ENCODE assay signal across 21 mouse cellular contexts in genomic region chr5:86113997-86114396, GRCm38 (mm10). TPM values are rescaled to one million over a fixed set of nuclear protein-coding genes. Genes with fewer than 3 reads are reported as not detected.
DNase-seq lines count a peak whose midpoint lies in the region; ATAC-seq and TF ChIP-seq lines count a peak whose summit lies in the region.
"Had no signal": no experiment of that assay in that cellular context is flagged by ENCODE, and none has a peak within 500 bp of the region (broad histone marks: within the 10 kb centered on the region; RNA-seq: fewer than 3 reads in every experiment).

No protein-coding gene starts in this region.

- CTCF ChIA-PET in Patski (lab: Charles Lee): interaction anchor here (1.2 to 2.7 kb wide), 3 partner anchors 9 to 48 kb away, joined by 3 to 10 read pairs (median 9); no protein-coding TSS in a partner anchor

- peaks cover 5% of the 10 kb centered on the region for H3K36me3 ChIP-seq in heart, embryonic 16.5 days (ENCODE audit: control insufficient read depth, insufficient read depth)
- peaks cover 23% of the 10 kb centered on the region for H3K36me3 ChIP-seq in heart, embryonic 10.5 days

- peak overlapping the region; percentile 82 for H3K27ac ChIP-seq in heart, embryonic 16.5 days (ENCODE audit: low read length)
- H3K27ac ChIP-seq in heart, embryonic 10.5 days: no peak overlapping the region; the same call in 1 of the 2 replicates
- H3K27ac ChIP-seq: forebrain, embryonic 10.5 days; hindbrain, embryonic 13.5 days; hindbrain, postnatal 0 days; kidney, postnatal 0 days had no signal

- H3K27me3 ChIP-seq in heart, embryonic 16.5 days (ENCODE audit: control insufficient read depth, insufficient read depth, low read length): no peaks in the 10 kb centered on the region
- H3K27me3 ChIP-seq in heart, embryonic 10.5 days (ENCODE audit: insufficient read depth, poor library complexity, severe bottlenecking): no peaks in the 10 kb centered on the region
- H3K27me3 ChIP-seq in Patski: no peaks in the 10 kb centered on the region
- H3K27me3 ChIP-seq: hindbrain, embryonic 13.5 days had no signal

- in situ Hi-C loops in Patski (cut with MboI; ENCODE audit: low pct_unique_long_range_greater_than_20kb): no loop called here

- no peak for TF ChIP-seq CTCF in Patski (IDR thresholded peaks at IDR 0.05)

- DNase-seq in adrenal gland, postnatal 36 days: peak; percentile 8 to 16
- no peak for DNase-seq in adrenal gland, adult 18-20 months (ENCODE audit: low spot score in 2 of 2)
- no peak for DNase-seq in heart, embryonic 10.5 days (ENCODE audit: low spot score)
- DNase-seq in Patski (ENCODE audit: low read depth, low spot score): no peak
- DNase-seq: cerebellum, adult 11-12 months; cerebellum, adult 9-10 months; cerebellum, postnatal 36 days; gastrocnemius, postnatal 36 days; heart, adult 11 months; kidney, adult 11 months; kidney, adult 9 months had no signal

- POLR2A ChIA-PET in Patski (lab: Charles Lee): interaction anchor here (1.5 kb wide), 1 partner anchor 8 kb away, joined by 4 read pairs; no protein-coding TSS in a partner anchor

- WGBS in heart, embryonic 16.5 days: 20% methylated on average over 1 of the region's 1 CpGs
- WGBS in heart, embryonic 10.5 days: 54% methylated on average over 1 of the region's 1 CpGs

- H3K9ac ChIP-seq in heart, embryonic 16.5 days (ENCODE audit: low read length): no peak overlapping the region
- H3K9ac ChIP-seq: hindbrain, embryonic 13.5 days had no signal

- no peaks in the 10 kb centered on the region for H3K9me3 ChIP-seq in heart, embryonic 16.5 days (replicated peaks; ENCODE audit: control insufficient read depth, low read length)
- no peaks in the 10 kb centered on the region for H3K9me3 ChIP-seq in heart, embryonic 10.5 days
- H3K9me3 ChIP-seq: forebrain, embryonic 10.5 days; hindbrain, embryonic 13.5 days had no signal

- no peak overlapping the region for H3K4me3 ChIP-seq in heart, embryonic 16.5 days (ENCODE audit: low read length)
- no peak overlapping the region for H3K4me3 ChIP-seq in heart, embryonic 10.5 days
- H3K4me3 ChIP-seq: erythroblast, embryonic 14.5 days; forebrain, embryonic 10.5 days; hindbrain, embryonic 13.5 days had no signal

- no peak overlapping the region for H3K4me2 ChIP-seq in heart, embryonic 16.5 days (ENCODE audit: low read depth, low read length)
- H3K4me2 ChIP-seq: hindbrain, embryonic 13.5 days had no signal

- ATAC-seq in heart, embryonic 16.5 days (replicated peaks; ENCODE audit: extremely low read depth, insufficient read depth, low FRiP score): peak; percentile 49; the same call in 1 of the 2 replicates
- ATAC-seq in Patski: peak; percentile 31
- peak; percentile 53 for ATAC-seq in megakaryocyte progenitor cell, adult 5-6 weeks (replicated peaks; ENCODE audit: poor library complexity)
- no peak for ATAC-seq in CD4-positive, CD25-positive, alpha-beta regulatory T cell, adult 4 months
- ATAC-seq: forebrain, embryonic 14.5 days; hindbrain, postnatal 0 days had no signal

- peaks cover 4% of the 10 kb centered on the region; the same call in 1 of the 2 replicates for H3K4me1 ChIP-seq in heart, embryonic 16.5 days (ENCODE audit: control insufficient read depth, insufficient read depth, low read length)
- H3K4me1 ChIP-seq in heart, embryonic 10.5 days: 0 out of 2 replicates have a peak, but pooled peaks cover 3% of the 10 kb centered on the region
- H3K4me1 ChIP-seq: forebrain, embryonic 10.5 days; hindbrain, embryonic 13.5 days had no signal

RNA-seq across cellular contexts. Expression of gene Stap1, which starts 42.5 kb away (rescaled TPM):
- under 1 TPM; 0.59 to 0.60 TPM for total RNA-seq in adrenal gland, postnatal 36 days (2021)
- 1 to 10 TPM in 1 of 2 experiments, under 1 TPM in 1; 0.70 to 1.1 TPM for total RNA-seq in adrenal gland, adult 18-20 months (2021)
- 2.4 and 7.5 TPM in 2 replicates for polyA plus RNA-seq in heart, embryonic 16.5 days (2015; fragmentation: Nextera tagmentation; extraction: Ambion mirVana)
- polyA plus RNA-seq in heart, embryonic 10.5 days (2016; fragmentation: Nextera tagmentation; extraction: Ambion mirVana): 0.23 TPM in 2 replicates
- polyA plus RNA-seq in Patski (2021): not detected
- total RNA-seq in megakaryocyte progenitor cell, adult 5-6 weeks (2015): 67.8 and 69.1 TPM in 2 replicates
- total RNA-seq in megakaryocyte progenitor cell, adult 5-6 weeks (2017): 27.0 and 58.6 TPM in 2 replicates
- 100 to 1,000 TPM in 1 of 2 experiments, 10 to 100 TPM in 1; 75.6 to 103 TPM for polyA plus RNA-seq in CD4-positive, CD25-positive, alpha-beta regulatory T cell, adult 4 months (2017; shearing (Covaris generic))
- total RNA-seq: gastrocnemius, adult 8-10 months; hindbrain, postnatal 0 days had no signal
- polyA plus RNA-seq: erythroblast, embryonic 14.5 days had no signal

RNA-seq across cellular contexts. Expression of gene Cenpc1, which starts 48.6 kb away (rescaled TPM):
- 10 to 100 TPM; 14.7 to 15.0 TPM for total RNA-seq in adrenal gland, postnatal 36 days (2021)
- total RNA-seq in adrenal gland, adult 18-20 months (2021): 10 to 100 TPM; 10.6 to 13.0 TPM
- polyA plus RNA-seq in heart, embryonic 16.5 days (2015; fragmentation: Nextera tagmentation; extraction: Ambion mirVana): 21.8 and 22.0 TPM in 2 replicates
- polyA plus RNA-seq in heart, embryonic 10.5 days (2016; fragmentation: Nextera tagmentation; extraction: Ambion mirVana): 28.7 and 28.8 TPM in 2 replicates
- polyA plus RNA-seq in Patski (2021): 22.4 TPM
- total RNA-seq in megakaryocyte progenitor cell, adult 5-6 weeks (2015): 47.2 and 55.1 TPM in 2 replicates
- total RNA-seq in megakaryocyte progenitor cell, adult 5-6 weeks (2017): 39.5 and 50.5 TPM in 2 replicates
- polyA plus RNA-seq in CD4-positive, CD25-positive, alpha-beta regulatory T cell, adult 4 months (2017; shearing (Covaris generic)): 10 to 100 TPM; 23.1 to 32.2 TPM

RNA-seq across cellular contexts. Expression of gene Uba6, which starts 58.6 kb away (rescaled TPM):
- 10 to 100 TPM; 16.7 to 20.0 TPM for total RNA-seq in adrenal gland, postnatal 36 days (2021)
- total RNA-seq in adrenal gland, adult 18-20 months (2021): 10 to 100 TPM; 19.4 to 22.0 TPM
- 7.1 and 7.7 TPM in 2 replicates for polyA plus RNA-seq in heart, embryonic 16.5 days (2015; fragmentation: Nextera tagmentation; extraction: Ambion mirVana)
- polyA plus RNA-seq in heart, embryonic 10.5 days (2016; fragmentation: Nextera tagmentation; extraction: Ambion mirVana): 13.1 and 13.3 TPM in 2 replicates
- polyA plus RNA-seq in Patski (2021): 21.5 TPM
- total RNA-seq in megakaryocyte progenitor cell, adult 5-6 weeks (2015): 25.9 and 31.5 TPM in 2 replicates
- total RNA-seq in megakaryocyte progenitor cell, adult 5-6 weeks (2017): 16.2 and 21.2 TPM in 2 replicates
- polyA plus RNA-seq in CD4-positive, CD25-positive, alpha-beta regulatory T cell, adult 4 months (2017; shearing (Covaris generic)): 10 to 100 TPM; 15.5 to 17.9 TPM

Comparison
In these comparisons a context has a peak if more than half of its experiments do, and no peak if none do; other contexts are left out.
1. DNase-seq: peak in adrenal gland, postnatal 36 days (2 of 2); none in adrenal gland, adult 18-20 months (0 of 2), heart, embryonic 10.5 days (single experiment) and Patski (single experiment).